Mouse (Mus musculus) embryonic facial prominence, embryonic 12.5 days (tissue): Measurements from ENCODE around the gene Apobec2. TPM values are rescaled to one million over a fixed set of nuclear protein-coding genes. Genes with fewer than 3 reads are reported as not detected.
"Not testable (repeated sequence)": the region's sequence is repeated elsewhere in the genome, so short reads cannot be mapped to it uniquely, and the experiment has no call there.

Experiments used
- ATAC-seq: fragments of 200-750 bp; cut with Nextera tagmentation; 2 replicates; pipeline ENCODE4 v1.8.0; 2017; ENCODE audit not compliant: insufficient number of reproducible peaks, insufficient read depth, low FRiP score, low TSS enrichment
- H3K27ac ChIP-seq: fragments of 300-500 bp; sonication (generic); 2 replicates; pipeline ENCODE4 v1.5.1; 2016; ENCODE audit warnings: mild to moderate bottlenecking
- H3K27me3 ChIP-seq: fragments of 300-500 bp; sonication (generic); 2 replicates; pipeline ENCODE4 v1.6.1; 2016; ENCODE audit warnings: mild to moderate bottlenecking, moderate library complexity
- H3K36me3 ChIP-seq: fragments of 300-500 bp; sonication (generic); 2 replicates; pipeline ENCODE4 v1.6.1; 2016; ENCODE audit warnings: mild to moderate bottlenecking
- H3K4me1 ChIP-seq: fragments of 300-500 bp; sonication (generic); 2 replicates; pipeline ENCODE4 v1.6.1; 2016
- H3K4me2 ChIP-seq: fragments of 300-500 bp; sonication (generic); replicated peaks from 2 replicates; pipeline ENCODE4 v1.6.1; 2016; ENCODE audit warnings: mild to moderate bottlenecking, moderate library complexity
- H3K4me3 ChIP-seq: fragments of 300-500 bp; sonication (generic); 2 replicates; pipeline ENCODE4 v1.5.1; 2016; ENCODE audit warnings: mild to moderate bottlenecking
- H3K9ac ChIP-seq: fragments of 300-500 bp; sonication (generic); 2 replicates; pipeline ENCODE4 v1.6.1; 2016; ENCODE audit warnings: mild to moderate bottlenecking, moderate library complexity
- H3K9me3 ChIP-seq: fragments of 300-500 bp; sonication (generic); 2 replicates; pipeline ENCODE4 v1.6.1; 2016; ENCODE audit warnings: mild to moderate bottlenecking, moderate library complexity
- WGBS: fragments of 180-500 bp; shearing (Covaris S2); methylation state at CpG from one replicate; pipeline ENCODE4 v1.1.7; 2016; 5-methylcytosine and 5-hydroxymethylcytosine counted together
- polyA plus RNA-seq: library from polyadenylated mRNA; unstranded; fragments of >200 nt; fragmentation: Nextera tagmentation; extraction: Ambion mirVana; gene quantifications from 2 replicates; pipeline ENCODE4 v1.2.1, GENCODE M21; 2016

Gene Apobec2
- 3.4 and 5.7 TPM in 2 replicates for polyA plus RNA-seq

- H3K27ac ChIP-seq: no peak within 1 kb of the TSS
- WGBS: 59% methylated on average over 16 of the region's 16 CpGs
- H3K27me3 ChIP-seq: no peaks in the 10 kb centered on the region
- H3K4me2 ChIP-seq: no peak within 1 kb of the TSS
- ATAC-seq: no peak
- H3K9ac ChIP-seq: no peak within 1 kb of the TSS
- no peak within 1 kb of the TSS for H3K4me3 ChIP-seq
- H3K4me1 ChIP-seq: peaks cover 11% of the 10 kb centered on the region; the same call in 1 of the 2 replicates
- no peaks in the 10 kb centered on the region for H3K9me3 ChIP-seq
- H3K36me3 ChIP-seq: no peaks in the 10 kb centered on the region
Measured at GRCm38 (mm10) chr17:48432158-48432980, at the start of gene Apobec2. Gene Apobec2, minus strand, starts transcription at chr17:48432930.

DNA sequence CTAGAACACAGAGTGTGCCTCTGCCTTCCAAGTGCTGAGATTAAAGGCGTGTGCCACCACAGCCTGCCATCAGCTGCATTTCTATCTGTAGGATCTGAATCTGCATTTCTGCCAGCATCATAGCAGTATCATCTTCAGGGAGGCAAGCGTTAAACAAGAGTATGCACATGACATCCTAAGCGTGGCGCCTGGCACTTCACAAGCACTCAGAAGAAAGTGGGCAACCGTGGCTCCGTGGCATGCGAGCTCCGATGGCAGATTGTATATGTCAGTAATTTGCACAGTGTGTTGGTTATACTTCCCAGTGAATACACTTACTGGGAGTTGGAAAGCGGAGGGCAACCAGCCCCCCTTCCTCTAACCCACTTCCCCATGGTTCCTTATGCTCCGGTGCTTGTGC lies 47.2 kb upstream of the Apobec2 start:
- Histone ChIP-seq H3K9ac (no peak overlapping the region), H3K36me3 (no peaks in the 10 kb centered on the region), H3K27me3 (no peaks in the 10 kb centered on the region), H3K4me2 (no peak overlapping the region), H3K9me3 (no peaks in the 10 kb centered on the region), H3K27ac (no peak overlapping the region), H3K4me3 (no peak overlapping the region), H3K4me1 (no peaks in the 10 kb centered on the region)
- no peak for ATAC-seq
- WGBS: 89% methylated on average over 10 of the region's 10 CpGs

DNA sequence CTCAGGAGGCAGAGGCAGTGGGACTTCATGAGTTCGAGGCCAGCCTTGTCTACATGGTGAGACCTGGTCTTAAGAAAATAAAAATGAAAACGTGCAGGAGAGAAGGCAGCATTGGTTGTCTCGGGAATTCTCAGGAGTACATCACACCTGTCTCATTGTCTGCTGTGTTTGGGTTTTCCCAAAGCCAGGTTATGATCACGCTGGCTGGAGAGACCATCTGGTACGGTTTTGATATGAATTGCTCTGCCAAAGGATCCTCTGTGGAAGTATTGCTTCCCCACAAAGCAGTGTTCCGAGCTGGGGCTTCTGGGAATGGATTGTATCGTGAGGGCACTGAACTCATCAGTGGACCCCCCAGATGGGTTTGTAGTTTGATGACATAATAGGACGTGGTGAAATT lies 42.7 kb upstream of the Apobec2 start:
- H3K4me2 ChIP-seq: no peak overlapping the region
- no peak overlapping the region for H3K4me3 ChIP-seq
- 76% methylated on average over 8 of the region's 8 CpGs for WGBS
- H3K27me3 ChIP-seq: no peaks in the 10 kb centered on the region
- no peak for ATAC-seq
- H3K4me1 ChIP-seq: no peaks in the 10 kb centered on the region
- H3K9me3 ChIP-seq: no peaks in the 10 kb centered on the region
- H3K27ac ChIP-seq: no peak overlapping the region
- H3K9ac ChIP-seq: no peak overlapping the region
- no peaks in the 10 kb centered on the region for H3K36me3 ChIP-seq

- not testable (repeated sequence) for ATAC-seq, H3K9ac ChIP-seq, H3K4me1 ChIP-seq, H3K9me3 ChIP-seq, H3K27ac ChIP-seq, H3K4me2 ChIP-seq, H3K27me3 ChIP-seq, H3K36me3 ChIP-seq, H3K4me3 ChIP-seq
- WGBS: 87% methylated on average over 6 of the region's 6 CpGs
Measured at GRCm38 (mm10) chr17:48474282-48474681, 41.6 kb upstream of the Apobec2 start.

DNA sequence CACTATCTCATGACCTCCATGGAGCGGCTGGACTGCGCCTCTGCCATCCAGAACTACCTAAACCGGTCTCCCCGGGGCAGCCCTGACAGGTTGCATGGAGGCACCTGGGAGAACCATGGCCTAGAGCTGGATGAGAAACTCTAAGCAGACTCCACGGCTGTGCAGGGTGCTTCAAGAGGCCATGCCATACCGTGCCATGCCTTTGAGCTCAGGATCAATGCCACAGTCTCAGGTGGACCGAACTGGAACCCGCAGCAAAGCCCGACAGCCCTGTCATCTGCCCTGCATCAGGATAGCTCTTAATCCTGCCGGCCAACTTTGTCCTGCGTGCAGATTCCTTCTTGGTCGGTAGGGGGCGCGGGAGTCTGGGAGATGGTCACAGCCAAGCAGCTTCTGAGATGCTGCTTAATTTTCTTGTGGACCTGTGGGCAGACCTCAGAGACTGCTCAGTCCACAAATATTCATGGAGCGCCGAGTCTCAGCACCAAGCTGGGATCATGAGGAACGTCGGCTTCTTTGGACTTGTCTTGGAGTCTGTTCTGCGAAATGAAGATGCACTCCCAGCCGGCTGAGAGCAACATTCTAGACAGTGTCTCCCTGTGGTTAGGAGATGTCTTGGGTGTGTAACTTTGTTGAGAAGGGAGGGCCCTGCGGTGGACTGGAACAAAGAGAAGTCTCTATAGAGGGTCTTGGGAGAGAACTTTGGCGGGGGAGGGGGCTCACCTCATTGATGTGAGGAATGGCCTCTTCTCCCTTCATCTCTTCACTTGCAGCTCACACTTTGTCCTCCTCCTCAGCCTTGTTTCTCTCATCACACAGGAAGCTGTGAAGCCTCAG lies 34.9 kb upstream of the Apobec2 start:
- Histone ChIP-seq H3K4me3 (0 out of 2 replicates have a peak overlapping the region, but pooled peaks have one; percentile 7), H3K27ac (no peak overlapping the region)
- ATAC-seq: peak; percentile 60; the same call in 1 of the 2 replicates

DNA sequence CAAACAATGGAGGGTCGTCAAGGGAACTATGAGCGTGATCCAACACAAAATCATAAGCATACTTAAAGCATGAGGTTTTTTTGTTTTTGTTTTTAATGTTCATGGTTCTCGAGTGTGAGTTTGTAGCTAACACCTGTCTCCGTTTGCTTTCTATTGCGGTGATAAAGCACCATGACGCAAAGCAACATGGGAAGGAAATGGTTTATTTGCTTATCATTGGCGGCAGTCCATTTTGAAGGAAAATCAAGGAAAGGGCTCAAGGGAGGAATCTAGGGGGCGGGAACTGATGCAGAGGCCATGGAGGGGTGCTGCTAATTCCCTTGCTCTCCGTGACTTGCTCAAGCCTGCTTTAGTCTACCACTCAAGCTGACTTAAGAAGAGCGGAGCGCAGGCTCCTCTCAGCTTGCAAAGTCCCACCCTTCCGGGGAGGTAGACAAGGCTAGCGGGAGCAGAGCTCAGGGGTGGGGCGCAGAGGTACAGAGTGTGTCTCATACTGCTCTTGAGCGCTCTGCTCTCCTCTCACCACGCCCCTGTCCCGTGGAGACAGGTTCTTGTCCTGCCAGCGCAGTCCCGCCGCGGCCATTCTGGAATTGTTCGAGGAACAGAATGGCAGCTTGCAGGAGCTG lies 34.2 kb upstream of the Apobec2 start:
- 44% methylated on average over 22 of the region's 22 CpGs for WGBS
- H3K9me3 ChIP-seq: no peaks in the 10 kb centered on the region
- ATAC-seq: no peak
- no peak overlapping the region for H3K27ac ChIP-seq
- H3K36me3 ChIP-seq: no peaks in the 10 kb centered on the region
- no peaks in the 10 kb centered on the region for H3K4me1 ChIP-seq
- H3K4me3 ChIP-seq: 0 out of 2 replicates have a peak overlapping the region, but pooled peaks have one; percentile 7
- H3K27me3 ChIP-seq: peaks cover 15% of the 10 kb centered on the region
- H3K4me2 ChIP-seq: peak overlapping the region; percentile 33
- no peak overlapping the region for H3K9ac ChIP-seq

More for the DNA sequence above, 34.9 kb upstream of the Apobec2 start:
- Histone ChIP-seq H3K9ac (no peak overlapping the region), H3K4me1 (no peaks in the 10 kb centered on the region), H3K27me3 (peaks cover 15% of the 10 kb centered on the region), H3K4me2 (peak overlapping the region; percentile 33), H3K9me3 (no peaks in the 10 kb centered on the region), H3K36me3 (no peaks in the 10 kb centered on the region)
- WGBS: 12% methylated on average over 22 of the region's 22 CpGs

DNA sequence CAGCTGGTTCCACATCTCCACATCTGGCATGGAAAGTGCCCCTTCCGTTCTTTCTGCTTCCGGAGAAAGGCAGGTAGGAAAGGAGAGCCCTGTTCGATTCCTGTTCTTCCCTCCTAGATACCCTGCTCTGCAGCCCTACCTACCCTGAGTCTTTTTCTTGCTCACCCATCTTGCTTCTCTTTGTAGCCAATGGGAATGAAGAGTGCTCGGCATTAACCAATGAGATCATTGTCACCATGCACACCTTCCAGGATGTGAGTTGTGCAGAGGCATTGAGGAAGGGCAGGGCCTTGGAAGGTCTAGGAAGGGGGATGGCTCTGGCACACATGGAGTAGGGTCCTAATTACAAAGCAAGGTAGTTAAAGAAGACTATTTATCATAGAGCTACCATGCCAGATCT lies 30.7 kb upstream of the Apobec2 start:
- 88% methylated on average over 4 of the region's 4 CpGs for WGBS
- H3K9ac ChIP-seq: no peak overlapping the region
- H3K4me3 ChIP-seq: no peak overlapping the region
- H3K36me3 ChIP-seq: no peaks in the 10 kb centered on the region
- H3K27ac ChIP-seq: no peak overlapping the region
- no peaks in the 10 kb centered on the region for H3K4me1 ChIP-seq
- H3K9me3 ChIP-seq: no peaks in the 10 kb centered on the region
- peaks cover 15% of the 10 kb centered on the region for H3K27me3 ChIP-seq
- H3K4me2 ChIP-seq: no peak overlapping the region
- ATAC-seq: no peak

- no peak overlapping the region for H3K27ac ChIP-seq
- no peaks in the 10 kb centered on the region for H3K9me3 ChIP-seq
- H3K36me3 ChIP-seq: no peaks in the 10 kb centered on the region
- ATAC-seq: 0 out of 2 replicates have a peak, but pooled peaks have one; percentile 22
- H3K4me3 ChIP-seq: no peak overlapping the region
- 95% methylated on average over 13 of the region's 13 CpGs for WGBS
- no peak overlapping the region for H3K4me2 ChIP-seq
- H3K9ac ChIP-seq: no peak overlapping the region
- peaks cover 12% of the 10 kb centered on the region for H3K27me3 ChIP-seq
- no peaks in the 10 kb centered on the region for H3K4me1 ChIP-seq
Measured at GRCm38 (mm10) chr17:48462096-48462495, 29.4 kb upstream of the Apobec2 start.

- H3K4me1 ChIP-seq: no peaks in the 10 kb centered on the region
- WGBS: 84% methylated on average over 13 of the region's 13 CpGs
- H3K9me3 ChIP-seq: no peaks in the 10 kb centered on the region
- H3K36me3 ChIP-seq: no peaks in the 10 kb centered on the region
- H3K27ac ChIP-seq: no peak overlapping the region
- H3K9ac ChIP-seq: no peak overlapping the region
- no peaks in the 10 kb centered on the region for H3K27me3 ChIP-seq
- H3K4me3 ChIP-seq: no peak overlapping the region
- H3K4me2 ChIP-seq: no peak overlapping the region
- no peak for ATAC-seq
Measured at GRCm38 (mm10) chr17:48457971-48458653, 25.4 kb upstream of the Apobec2 start.

DNA sequence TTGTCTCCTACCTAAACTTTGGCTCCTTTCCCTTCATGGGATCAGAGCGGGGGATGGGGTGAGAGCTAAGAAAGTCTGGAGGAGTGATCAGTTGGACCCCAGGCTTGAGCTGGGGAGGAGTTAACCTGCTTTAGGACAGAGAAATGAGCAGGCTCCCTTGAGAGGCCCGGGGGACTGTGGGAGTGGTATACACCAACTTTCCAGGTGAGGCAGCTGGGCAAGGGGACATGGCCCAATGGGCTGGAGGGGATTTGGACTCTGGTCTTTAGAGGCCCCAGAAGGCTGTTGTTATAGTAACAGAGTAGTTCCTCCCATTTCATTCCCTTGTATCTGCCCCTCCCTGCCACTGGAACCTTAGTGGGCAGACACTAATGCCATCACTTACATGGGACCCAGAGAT lies 23.2 kb upstream of the Apobec2 start:
- Histone ChIP-seq H3K4me1 (no peaks in the 10 kb centered on the region), H3K36me3 (no peaks in the 10 kb centered on the region), H3K27ac (no peak overlapping the region), H3K4me3 (no peak overlapping the region), H3K9me3 (no peaks in the 10 kb centered on the region), H3K27me3 (no peaks in the 10 kb centered on the region), H3K4me2 (no peak overlapping the region), H3K9ac (no peak overlapping the region)
- no peak for ATAC-seq
- 85% methylated on average over 2 of the region's 2 CpGs for WGBS

DNA sequence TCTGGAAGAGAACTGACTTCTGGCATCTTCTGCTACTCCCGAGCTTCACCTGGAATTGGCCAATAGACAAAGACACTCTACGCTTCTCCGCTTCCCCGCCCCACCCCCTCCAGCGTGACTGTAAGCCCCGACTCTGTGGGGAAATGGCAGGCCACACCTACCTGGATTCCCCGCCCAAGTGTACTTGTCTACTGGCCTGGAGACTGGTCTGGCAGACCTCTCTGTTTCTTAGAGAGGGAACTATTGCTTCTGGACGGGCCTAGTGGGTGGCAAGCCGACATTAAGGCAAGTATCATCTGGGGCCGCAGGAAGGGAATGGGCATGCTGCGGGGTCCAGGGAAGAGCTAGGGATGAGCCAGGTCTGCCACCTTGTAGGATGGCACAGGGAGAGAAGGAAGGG lies 22.0 kb upstream of the Apobec2 start, which contains the start of gene Unc5cl:
TSS of gene Unc5cl (plus strand) at position 214 of the 400 bp plus-strand sequence.
- Histone ChIP-seq H3K36me3 (no peaks in the 10 kb centered on the region), H3K9ac (no peak within 1 kb of the TSS), H3K27me3 (no peaks in the 10 kb centered on the region), H3K4me3 (no peak within 1 kb of the TSS), H3K4me1 (no peaks in the 10 kb centered on the region), H3K9me3 (no peaks in the 10 kb centered on the region), H3K27ac (no peak within 1 kb of the TSS), H3K4me2 (no peak within 1 kb of the TSS)
- WGBS: 54% methylated on average over 11 of the region's 11 CpGs
- no peak for ATAC-seq
